ENCODE assay signal across 32 mouse cellular contexts in the genomic region with DNA sequence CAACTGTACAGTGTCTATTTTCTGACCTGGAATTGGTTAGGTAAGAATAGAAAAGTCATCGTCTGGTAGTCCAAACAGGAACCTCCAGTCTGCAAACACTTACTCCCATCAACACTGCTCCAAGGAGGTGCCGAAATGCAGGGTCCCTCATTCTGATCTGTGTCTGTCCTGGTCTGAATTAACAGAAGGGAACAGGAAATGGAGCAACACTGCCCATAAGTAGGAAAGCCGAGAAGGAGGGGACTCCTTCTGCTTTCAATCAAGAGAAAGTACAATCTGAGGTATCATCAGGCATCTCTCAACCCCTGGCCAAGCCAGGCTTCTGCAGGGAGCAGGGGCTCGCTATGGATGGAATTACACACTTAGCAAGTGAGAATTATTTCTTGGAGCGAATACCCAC.
A peak's percentile ranks its signal among the peaks of the same experiment; 100 is the strongest.
DNase-seq lines count a peak whose midpoint lies in the region; ATAC-seq lines count a peak whose summit lies in the region.
"Had no signal": no experiment of that assay in that cellular context is flagged by ENCODE, and none has a peak within 500 bp of the region (broad histone marks: within the 10 kb centered on the region; RNA-seq: fewer than 3 reads in every experiment).

No protein-coding gene starts in this region.

- no peak overlapping the region for H3K4me2 ChIP-seq in heart, embryonic 15.5 days
- no peak overlapping the region for H3K4me2 ChIP-seq in embryonic facial prominence, embryonic 15.5 days (replicated peaks)
- H3K4me2 ChIP-seq: forebrain, embryonic 13.5 days; limb, embryonic 15.5 days; liver, embryonic 13.5 days; neural tube, embryonic 15.5 days had no signal

- H3K27ac ChIP-seq in heart, embryonic 15.5 days = peak overlapping the region; percentile 22; the same call in 1 of the 2 replicates
- H3K27ac ChIP-seq in embryonic facial prominence, embryonic 15.5 days (replicated peaks) = no peak overlapping the region
- H3K27ac ChIP-seq: forebrain, embryonic 13.5 days; kidney, postnatal 0 days; limb, embryonic 10.5 days; limb, embryonic 15.5 days; liver, embryonic 13.5 days; neural tube, embryonic 15.5 days had no signal

- H3K27me3 ChIP-seq in heart, embryonic 15.5 days = no peaks in the 10 kb centered on the region
- H3K27me3 ChIP-seq in embryonic facial prominence, embryonic 15.5 days = no peaks in the 10 kb centered on the region
- H3K27me3 ChIP-seq: CH12.LX; forebrain, embryonic 13.5 days; limb, embryonic 15.5 days; liver, embryonic 13.5 days; megakaryocyte, embryonic 14.5 days; neural tube, embryonic 15.5 days; Patski had no signal

- no peak overlapping the region for H3K4me3 ChIP-seq in heart, embryonic 15.5 days
- no peak overlapping the region for H3K4me3 ChIP-seq in embryonic facial prominence, embryonic 15.5 days (replicated peaks)
- H3K4me3 ChIP-seq: forebrain, embryonic 13.5 days; limb, embryonic 10.5 days; limb, embryonic 15.5 days; liver, embryonic 13.5 days; megakaryocyte, embryonic 14.5 days; neural tube, embryonic 15.5 days had no signal

- peak; percentile 24 for DNase-seq in embryo, embryonic 10 days (ENCODE audit: low spot score)
- no peak for DNase-seq in embryo, embryonic 9.5 days (ENCODE audit: extremely low spot score)
- no peak for DNase-seq in heart, postnatal 4 days
- peak; percentile 38 for DNase-seq in ZHBTc4 (ENCODE audit: low read depth, low spot score)
- DNase-seq in right cerebral cortex, postnatal 4 days = no peak
- DNase-seq: adrenal gland, postnatal 25 days; cerebellum, adult 18-20 months; cerebellum, postnatal 10 days; gastrocnemius, postnatal 25 days; heart, adult 11 months; kidney, adult 8-10 months; kidney, postnatal 4 days; liver, embryonic 13.5 days; lung, adult 18-20 months; lung, postnatal 4 days; midbrain, embryonic 14.5 days; right cerebral cortex, postnatal 25 days; spleen, adult 18-20 months; thymus, postnatal 14 days had no signal

- no peak for ATAC-seq in heart, embryonic 15.5 days (replicated peaks; ENCODE audit: insufficient number of reproducible peaks, insufficient read depth, low FRiP score, low read depth)
- ATAC-seq in embryonic facial prominence, embryonic 15.5 days (ENCODE audit: insufficient number of reproducible peaks, low FRiP score, low TSS enrichment, low read depth) = 0 out of 2 replicates have a peak, but pooled peaks have one; percentile 24
- ATAC-seq: forebrain, embryonic 13.5 days; intestine, embryonic 16.5 days; lung, postnatal 0 days; Patski had no signal

- H3K4me1 ChIP-seq in heart, embryonic 15.5 days (replicated peaks) = peaks cover 15% of the 10 kb centered on the region
- H3K4me1 ChIP-seq in embryonic facial prominence, embryonic 15.5 days = no peaks in the 10 kb centered on the region
- H3K4me1 ChIP-seq: forebrain, embryonic 13.5 days; limb, embryonic 15.5 days; liver, embryonic 13.5 days; megakaryocyte, embryonic 14.5 days; neural tube, embryonic 15.5 days had no signal

- H3K9ac ChIP-seq in heart, embryonic 15.5 days = no peak overlapping the region
- no peak overlapping the region for H3K9ac ChIP-seq in embryonic facial prominence, embryonic 15.5 days
- H3K9ac ChIP-seq: forebrain, embryonic 13.5 days; limb, embryonic 15.5 days; liver, embryonic 13.5 days; neural tube, embryonic 15.5 days had no signal

- H3K9me3 ChIP-seq in heart, embryonic 15.5 days (replicated peaks) = no peaks in the 10 kb centered on the region
- no peaks in the 10 kb centered on the region for H3K9me3 ChIP-seq in embryonic facial prominence, embryonic 15.5 days (replicated peaks)
- H3K9me3 ChIP-seq: forebrain, embryonic 13.5 days; G1E; limb, embryonic 10.5 days; limb, embryonic 15.5 days; liver, embryonic 13.5 days; neural tube, embryonic 15.5 days had no signal

- 31% methylated on average over 5 of the region's 5 CpGs for WGBS in heart, embryonic 15.5 days
- WGBS in embryonic facial prominence, embryonic 15.5 days = 22% methylated on average over 5 of the region's 5 CpGs

- H3K36me3 ChIP-seq in heart, embryonic 15.5 days = no peaks in the 10 kb centered on the region
- no peaks in the 10 kb centered on the region for H3K36me3 ChIP-seq in embryonic facial prominence, embryonic 15.5 days
- H3K36me3 ChIP-seq: G1E; limb, embryonic 10.5 days; limb, embryonic 15.5 days; liver, embryonic 13.5 days; neural tube, embryonic 15.5 days had no signal

Comparison
In these comparisons a context has a peak if more than half of its experiments do, and no peak if none do; other contexts are left out.
1. DNase-seq: peak in embryo, embryonic 10 days (single experiment) and ZHBTc4 (single experiment); none in embryo, embryonic 9.5 days (single experiment), heart, postnatal 4 days (single experiment) and right cerebral cortex, postnatal 4 days (single experiment).